Mouse (Mus musculus) cerebellum, adult 2 months (tissue): ENCODE results near the gene Tmem161a.

ENCODE experiments used
- CTCF ChIP-seq: fragments of 200-500 bp; IDR thresholded peaks from 2 replicates; pipeline ENCODE4 v1.5.1; 2011; ENCODE audit warnings: low read depth, mild to moderate bottlenecking, control low read depth, low read length, moderate library complexity, borderline replicate concordance; ENCODE audit not compliant: insufficient read depth
- POLR2A ChIP-seq: fragments of 200-500 bp; IDR thresholded peaks from 2 replicates; pipeline ENCODE4 v1.6.1; 2011; ENCODE audit warnings: low read length, control low read depth, borderline replicate concordance; ENCODE audit not compliant: insufficient read depth

GRCm38 (mm10) chr8:70204757-70205156, 32.6 kb downstream of the Tmem161a start:
- TF ChIP-seq CTCF (no peak), POLR2A (no peak)
